Mouse (Mus musculus) heart, adult 2 months (tissue): ENCODE results near the gene Lamtor4.

ENCODE experiments used
- CTCF ChIP-seq: fragments of 200-600 bp; IDR thresholded peaks from 2 replicates; pipeline ENCODE4 v1.8.1; 2022; ENCODE audit warnings: antibody characterized with exemption, mild to moderate bottlenecking, moderate library complexity
- EP300 ChIP-seq: fragments of 200-500 bp; IDR thresholded peaks from 2 replicates; pipeline ENCODE4 v1.6.1; 2011; ENCODE audit warnings: low read depth, low read length, control low read depth; ENCODE audit not compliant: insufficient read depth
- POLR2A ChIP-seq: fragments of 200-500 bp; IDR thresholded peaks from 2 replicates; pipeline ENCODE4 v1.6.1; 2011; ENCODE audit warnings: mild to moderate bottlenecking, low read depth, low read length, control low read depth; ENCODE audit not compliant: insufficient read depth

- TF ChIP-seq POLR2A = no peak
- no peak for TF ChIP-seq EP300
- no peak for TF ChIP-seq CTCF
Observed at GRCm38 (mm10) chr5:138251144-138251543, 4.1 kb upstream of the Lamtor4 start.
